Mouse (Mus musculus): ENCODE results near the gene Psmb3. TPM values are rescaled to one million over a fixed set of nuclear protein-coding genes. Genes with fewer than 3 reads are reported as not detected.
"Not testable (repeated sequence)": the region's sequence is repeated elsewhere in the genome, so short reads cannot be mapped to it uniquely, and the experiment has no call there.

The Psmb3 gene
- 486 and 592 TPM in 2 replicates for total RNA-seq (2014; rRNA removed; ENCODE audit: low replicate concordance)
- polyA plus RNA-seq (2015; fragmentation: Nextera tagmentation; extraction: Ambion mirVana), result 495 and 503 TPM in 2 replicates

DNA sequence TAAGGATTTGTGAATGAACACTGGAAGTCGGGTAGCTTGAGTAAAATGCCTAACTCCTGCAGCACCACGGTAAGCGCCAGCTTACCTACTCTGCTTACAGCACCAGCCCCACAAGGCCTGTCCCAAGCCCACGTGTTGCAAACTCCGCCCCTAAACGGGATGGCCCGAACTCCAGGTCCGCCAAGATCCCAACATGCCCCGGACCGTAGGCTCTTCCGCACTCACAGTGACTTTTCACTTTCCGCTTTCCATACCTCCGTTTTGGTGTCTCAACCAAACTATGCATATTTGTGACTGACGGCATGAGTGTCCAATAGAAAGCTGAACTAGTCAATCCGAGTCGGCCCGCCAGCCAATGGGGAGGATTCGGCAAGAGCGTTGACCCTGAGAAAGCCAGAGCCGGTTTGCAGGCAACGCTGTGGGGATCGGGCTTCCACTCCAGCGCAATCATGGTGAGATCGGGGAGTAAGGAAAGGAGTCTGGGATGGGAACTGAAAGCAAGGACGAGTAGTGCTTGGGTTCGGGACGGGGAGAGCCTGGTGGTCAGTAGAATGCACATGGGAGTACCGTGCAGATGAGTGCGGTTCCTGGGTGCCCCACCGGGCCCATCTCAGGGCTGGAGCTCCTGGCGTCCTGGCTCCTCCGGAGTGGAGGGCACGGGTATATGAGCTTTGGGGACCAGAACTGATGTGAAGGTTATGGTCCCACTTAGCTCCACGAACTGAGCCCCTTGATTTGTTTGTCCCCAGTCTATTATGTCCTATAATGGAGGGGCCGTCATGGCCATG is at the start of gene Psmb3:
Psmb3 (plus strand) TSS at position 361 of the 788 bp plus-strand sequence.
- Histone ChIP-seq H3K4me3 (ENCODE audit: low read depth, low read length) (peak within 1 kb of the TSS; percentile 70), H3K36me3 (replicated peaks; ENCODE audit: control insufficient read depth, insufficient read depth, low read length) (peaks cover 25% of the 10 kb centered on the region), H3K27me3 (ENCODE audit: control insufficient read depth, insufficient read depth, low read length) (no peaks in the 10 kb centered on the region), H3K27ac (ENCODE audit: low read depth) (peak within 1 kb of the TSS; percentile 78), H3K4me2 (ENCODE audit: low read depth, low read length) (peak within 1 kb of the TSS; percentile 89), H3K9me3 (replicated peaks; ENCODE audit: control insufficient read depth, low read length) (no peaks in the 10 kb centered on the region), H3K4me1 (ENCODE audit: control insufficient read depth, insufficient read depth) (peaks cover 14% of the 10 kb centered on the region; the same call in 1 of the 2 replicates), H3K9ac (replicated peaks; ENCODE audit: low read depth, low read length) (peak within 1 kb of the TSS; percentile 73)
- ATAC-seq (ENCODE audit: insufficient read depth, low read depth) (peak; percentile 87), DNase-seq (ENCODE audit: low spot score) (peak; percentile 100)
- TF ChIP-seq CTCF (IDR thresholded peaks at IDR 0.05; ENCODE audit: low read depth), result no peak; the same call in 1 of the 2 replicates
- TF ChIP-seq EP300 (IDR thresholded peaks at IDR 0.05; ENCODE audit: low read depth), result peak; percentile 84; the same call in 1 of the 2 replicates
- under 1% methylated on average over 35 of the region's 35 CpGs for WGBS

DNA sequence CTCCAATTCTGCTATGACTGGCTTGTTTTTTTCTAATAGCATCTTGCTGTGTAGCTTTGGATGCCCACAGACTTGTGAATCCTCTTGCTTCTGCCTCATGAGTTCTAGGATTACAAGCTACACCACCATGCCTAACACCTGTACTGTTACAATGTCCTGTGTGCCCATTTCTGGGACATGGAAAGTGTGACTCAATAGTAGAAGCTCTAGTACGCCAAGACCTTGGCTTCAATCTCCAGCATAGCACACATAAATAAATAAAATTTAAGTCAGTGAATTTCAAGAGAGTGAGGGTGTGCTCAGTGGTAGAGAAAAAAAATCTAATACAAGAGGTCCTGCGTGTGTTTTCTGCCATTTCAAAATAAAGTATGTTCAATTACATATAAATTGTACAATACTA is 49.0 kb upstream of the Psmb3 start:
- WGBS, result 89% methylated on average over 2 of the region's 2 CpGs
- peaks cover 6% of the 10 kb centered on the region for H3K4me1 ChIP-seq (ENCODE audit: control insufficient read depth, insufficient read depth)
- no peak overlapping the region for H3K4me3 ChIP-seq (ENCODE audit: low read depth, low read length)
- no peak for TF ChIP-seq EP300 (IDR thresholded peaks at IDR 0.05; ENCODE audit: low read depth)
- no peak for TF ChIP-seq CTCF (IDR thresholded peaks at IDR 0.05; ENCODE audit: low read depth)
- no peak overlapping the region for H3K4me2 ChIP-seq (ENCODE audit: low read depth, low read length)
- ATAC-seq (ENCODE audit: insufficient read depth, low read depth), result no peak
- H3K27ac ChIP-seq (ENCODE audit: low read depth), result no peak overlapping the region
- H3K9me3 ChIP-seq (replicated peaks; ENCODE audit: control insufficient read depth, low read length), result no peaks in the 10 kb centered on the region
- no peak for DNase-seq (ENCODE audit: low spot score)
- H3K36me3 ChIP-seq (replicated peaks; ENCODE audit: control insufficient read depth, insufficient read depth, low read length), result no peaks in the 10 kb centered on the region
- no peak overlapping the region for H3K9ac ChIP-seq (replicated peaks; ENCODE audit: low read depth, low read length)
- H3K27me3 ChIP-seq (ENCODE audit: control insufficient read depth, insufficient read depth, low read length), result no peaks in the 10 kb centered on the region

DNA sequence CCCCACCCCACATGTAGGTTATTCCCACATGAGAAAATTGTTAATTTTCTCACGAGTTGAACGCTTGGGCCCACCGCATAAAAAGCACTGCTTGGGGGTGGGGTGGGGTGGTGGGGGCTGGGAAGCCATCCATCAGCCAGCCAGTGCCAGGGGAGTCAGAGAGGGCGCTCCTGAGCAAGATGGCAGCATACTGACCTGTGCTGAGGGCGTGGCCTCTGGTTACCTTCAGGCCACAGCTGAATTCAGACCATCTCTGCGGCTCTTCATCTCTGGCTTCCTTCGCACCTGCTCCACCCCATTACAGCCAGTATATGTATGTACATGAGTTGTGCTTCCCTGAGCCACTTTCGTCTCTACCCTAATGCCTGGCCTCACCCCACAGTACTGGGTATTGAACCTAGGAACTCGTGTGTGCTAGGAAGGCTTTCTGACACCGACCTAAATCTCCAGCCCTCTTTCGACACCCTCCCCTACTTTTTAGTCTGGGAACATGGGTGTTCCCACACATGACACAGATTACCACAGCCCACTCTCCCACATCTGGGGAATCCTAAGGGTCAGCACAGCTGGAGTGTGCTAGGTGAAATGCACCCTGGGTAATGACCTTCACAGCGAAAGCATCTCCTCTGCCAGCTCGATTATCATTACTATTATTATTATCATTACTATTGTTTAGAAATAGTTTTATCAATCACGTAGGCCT is 46.8 kb upstream of the Psmb3 start:
- H3K27ac ChIP-seq (ENCODE audit: low read depth), result no peak overlapping the region
- H3K27me3 ChIP-seq (ENCODE audit: control insufficient read depth, insufficient read depth, low read length), result no peaks in the 10 kb centered on the region
- H3K36me3 ChIP-seq (replicated peaks; ENCODE audit: control insufficient read depth, insufficient read depth, low read length), result no peaks in the 10 kb centered on the region
- no peak overlapping the region for H3K9ac ChIP-seq (replicated peaks; ENCODE audit: low read depth, low read length)
- TF ChIP-seq EP300 (IDR thresholded peaks at IDR 0.05; ENCODE audit: low read depth), result no peak
- TF ChIP-seq CTCF (IDR thresholded peaks at IDR 0.05; ENCODE audit: low read depth), result no peak
- WGBS, result 70% methylated on average over 14 of the region's 14 CpGs
- peaks cover 19% of the 10 kb centered on the region for H3K4me1 ChIP-seq (ENCODE audit: control insufficient read depth, insufficient read depth)
- no peaks in the 10 kb centered on the region for H3K9me3 ChIP-seq (replicated peaks; ENCODE audit: control insufficient read depth, low read length)
- H3K4me3 ChIP-seq (ENCODE audit: low read depth, low read length), result no peak overlapping the region
- ATAC-seq (ENCODE audit: insufficient read depth, low read depth), result no peak
- no peak for DNase-seq (ENCODE audit: low spot score)
- no peak overlapping the region for H3K4me2 ChIP-seq (ENCODE audit: low read depth, low read length)

DNA sequence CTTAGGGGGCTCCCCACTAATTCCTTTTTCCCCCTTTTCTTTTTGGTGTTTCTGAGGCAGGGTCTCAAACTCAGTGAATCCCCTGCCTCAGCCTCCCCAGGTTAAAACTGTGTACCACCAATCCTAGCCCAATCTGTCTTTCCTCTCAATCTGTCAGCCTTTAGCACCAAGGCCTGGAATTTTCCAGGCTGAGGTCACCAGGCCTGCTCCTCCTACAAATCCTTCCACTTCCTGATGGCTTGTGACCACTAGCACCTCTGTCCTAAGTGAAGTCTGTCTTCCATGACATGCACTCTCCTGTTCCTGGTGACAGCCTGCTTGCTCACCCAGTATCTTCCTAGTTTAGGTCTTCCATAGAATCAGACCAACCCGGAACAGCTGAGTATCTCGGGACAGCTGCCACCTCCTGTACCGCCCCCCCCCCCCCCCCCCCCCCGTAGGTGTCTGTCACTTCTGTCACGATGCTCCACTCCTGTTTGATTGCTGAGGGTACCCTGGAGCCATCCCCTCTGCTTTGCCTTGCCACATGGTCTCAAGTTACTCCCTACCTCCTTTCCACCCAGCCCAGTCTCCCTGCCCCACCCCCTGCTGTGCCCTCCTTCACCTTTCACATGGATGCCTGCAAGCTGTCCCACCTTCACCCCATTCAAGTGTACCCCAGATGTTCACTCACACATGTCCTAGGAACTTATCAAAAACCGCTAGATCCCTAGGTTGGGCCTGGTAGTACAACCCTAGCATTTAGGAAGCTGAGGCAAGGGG is 45.8 kb upstream of the Psmb3 start:
- Histone ChIP-seq H3K27me3 (ENCODE audit: control insufficient read depth, insufficient read depth, low read length) (no peaks in the 10 kb centered on the region), H3K36me3 (replicated peaks; ENCODE audit: control insufficient read depth, insufficient read depth, low read length) (no peaks in the 10 kb centered on the region), H3K9ac (replicated peaks; ENCODE audit: low read depth, low read length) (no peak overlapping the region), H3K4me2 (ENCODE audit: low read depth, low read length) (no peak overlapping the region), H3K4me3 (ENCODE audit: low read depth, low read length) (no peak overlapping the region), H3K9me3 (replicated peaks; ENCODE audit: control insufficient read depth, low read length) (no peaks in the 10 kb centered on the region), H3K27ac (ENCODE audit: low read depth) (no peak overlapping the region), H3K4me1 (ENCODE audit: control insufficient read depth, insufficient read depth) (peaks cover 23% of the 10 kb centered on the region)
- ATAC-seq (ENCODE audit: insufficient read depth, low read depth) (no peak), DNase-seq (ENCODE audit: low spot score) (no peak)
- TF ChIP-seq CTCF (IDR thresholded peaks at IDR 0.05; ENCODE audit: low read depth), result no peak
- TF ChIP-seq EP300 (IDR thresholded peaks at IDR 0.05; ENCODE audit: low read depth), result no peak
- WGBS, result 43% methylated on average over 4 of the region's 6 CpGs

DNA sequence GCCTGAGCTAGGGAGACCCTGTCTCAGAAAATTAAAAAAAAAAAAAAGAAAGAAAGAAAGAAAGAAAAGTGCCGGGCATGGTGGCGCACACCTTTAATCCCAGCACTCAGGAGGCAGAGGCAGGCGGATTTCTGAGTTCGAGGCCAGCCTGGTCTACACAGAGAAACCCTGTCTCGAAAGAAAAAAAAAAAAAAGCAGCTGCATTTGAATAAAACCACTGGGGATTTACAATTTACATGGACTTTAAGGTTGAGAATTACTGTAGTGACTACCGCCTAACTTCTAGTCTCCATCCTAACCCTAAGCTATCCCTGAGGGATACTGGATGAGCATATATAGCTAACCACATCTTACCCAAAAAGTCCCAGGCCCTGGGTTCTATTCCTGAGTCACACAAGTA is 45.2 kb upstream of the Psmb3 start:
- H3K4me2 ChIP-seq (ENCODE audit: low read depth, low read length); H3K27ac ChIP-seq (ENCODE audit: low read depth); H3K9me3 ChIP-seq (replicated peaks; ENCODE audit: control insufficient read depth, low read length); H3K27me3 ChIP-seq (ENCODE audit: control insufficient read depth, insufficient read depth, low read length); DNase-seq (ENCODE audit: low spot score); H3K36me3 ChIP-seq (replicated peaks; ENCODE audit: control insufficient read depth, insufficient read depth, low read length); H3K9ac ChIP-seq (replicated peaks; ENCODE audit: low read depth, low read length); H3K4me3 ChIP-seq (ENCODE audit: low read depth, low read length); ATAC-seq (ENCODE audit: insufficient read depth, low read depth): not testable (repeated sequence)
- 80% methylated on average over 6 of the region's 6 CpGs for WGBS
- H3K4me1 ChIP-seq (ENCODE audit: control insufficient read depth, insufficient read depth), result peaks cover 23% of the 10 kb centered on the region

Measured in heart, postnatal 0 days (tissue).